Mouse (Mus musculus) gastrocnemius, postnatal 14 days (tissue): Measurements from ENCODE around the gene Col5a2. TPM values are rescaled to one million over a fixed set of nuclear protein-coding genes. Genes with fewer than 3 reads are reported as not detected.
A peak's percentile ranks its signal among the peaks of the same experiment; 100 is the strongest.
"Not testable (repeated sequence)": the region's sequence is repeated elsewhere in the genome, so short reads cannot be mapped to it uniquely, and the experiment has no call there.

Experiments
- DNase-seq: peaks from one replicate; pipeline ENCODE4 v3.0.0; 2021; ENCODE audit warnings: mixed read lengths
- intact Hi-C: fragments of 180-260 bp; cut with DNase I; formaldehyde crosslinking; loops from one replicate; pipeline ENCODE4 v1.15.1; 2025; ENCODE audit warnings: low total_unique reads
- long read RNA-seq, 2 experiments: library from polyadenylated mRNA; stranded (forward); transcript quantifications; one replicate each; pipeline ENCODE4 v2.0.0; 2021
- total RNA-seq, 2 experiments: library from RNA; stranded (reverse); gene quantifications; 2 replicates each; pipeline ENCODE4 v1.2.3; 2021

Col5a2 gene
- total RNA-seq = 100 to 1,000 TPM; 103 to 124 TPM
- long read RNA-seq, experiment 1, full-length matches to known transcripts = 20 of 62 reads
- long read RNA-seq, experiment 1, partial matches to known transcripts = 39 of 62 reads
- long read RNA-seq, experiment 1, other reads (novel, unspliced or antisense) = 3 of 62 reads
- long read RNA-seq, experiment 2, full-length matches to known transcripts = 22 of 76 reads
- long read RNA-seq, experiment 2, partial matches to known transcripts = 51 of 76 reads
- long read RNA-seq, experiment 2, other reads (novel, unspliced or antisense) = 3 of 76 reads

- intact Hi-C loops = no loop called here
- peak; percentile 69 for DNase-seq
These were observed at the start of gene Col5a2 for GRCm38 (mm10) chr1:45502865-45503332. Gene Col5a2 (minus strand): TSS chr1:45503282.

GRCm38 (mm10) chr1:45550531-45550930 lies 47.4 kb upstream of the Col5a2 start:
- no peak for DNase-seq
- intact Hi-C loops = no loop called here

GRCm38 (mm10) chr1:45541888-45542287 lies 38.8 kb upstream of the Col5a2 start:
- intact Hi-C loops = no loop called here
- no peak for DNase-seq

- no peak for DNase-seq
These were observed 38.1 kb upstream of the Col5a2 start for GRCm38 (mm10) chr1:45541161-45541560.

DNA sequence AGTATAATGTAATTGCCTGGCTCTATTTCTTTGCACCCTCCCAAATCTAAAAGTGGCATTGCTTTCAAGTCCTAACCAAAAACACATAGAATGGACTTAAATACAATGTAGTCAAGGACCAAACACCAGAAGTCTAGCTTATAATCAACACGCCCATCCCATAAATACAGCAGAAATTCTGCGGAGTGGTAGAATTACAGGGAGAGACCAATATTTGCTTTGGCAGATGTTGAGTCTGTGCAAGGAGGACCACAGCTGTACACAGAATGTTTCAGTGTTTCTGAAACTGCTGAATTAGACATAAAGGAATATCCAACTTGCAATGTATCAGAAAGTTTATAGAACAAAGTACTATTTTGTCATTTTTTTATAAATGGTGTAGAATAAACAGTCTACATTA lies 28.4 kb upstream of the Col5a2 start:
- intact Hi-C loops = no loop called here
- DNase-seq = no peak

More at GRCm38 (mm10) chr1:45541161-45541560, 38.1 kb upstream of the Col5a2 start:
- intact Hi-C loops = no loop called here

DNA sequence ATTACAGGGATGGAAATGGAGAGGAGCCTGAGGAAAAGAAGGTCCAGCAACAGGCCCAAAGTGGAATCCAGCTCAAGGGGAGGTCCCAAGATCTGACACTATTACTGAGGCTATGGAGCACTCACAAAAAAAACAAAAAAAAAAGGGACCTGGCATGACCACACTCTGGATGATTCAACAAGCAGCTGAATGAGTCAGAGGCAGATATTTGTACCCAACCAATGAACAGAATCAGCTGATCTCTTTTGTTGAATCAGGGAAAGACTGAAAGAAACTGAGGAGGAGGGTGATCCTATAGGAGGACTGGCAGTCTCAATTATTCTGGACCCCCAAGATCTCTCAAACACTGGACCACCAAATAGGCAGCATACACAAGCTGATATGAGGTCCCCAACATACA lies 24.4 kb upstream of the Col5a2 start:
- DNase-seq, intact Hi-C loops: not testable (repeated sequence)

GRCm38 (mm10) chr1:45523601-45524000 lies 20.5 kb upstream of the Col5a2 start:
- intact Hi-C loops = no loop called here
- no peak for DNase-seq

GRCm38 (mm10) chr1:45521486-45521885 lies 18.4 kb upstream of the Col5a2 start:
- no peak for DNase-seq
- intact Hi-C loops = no loop called here

DNA sequence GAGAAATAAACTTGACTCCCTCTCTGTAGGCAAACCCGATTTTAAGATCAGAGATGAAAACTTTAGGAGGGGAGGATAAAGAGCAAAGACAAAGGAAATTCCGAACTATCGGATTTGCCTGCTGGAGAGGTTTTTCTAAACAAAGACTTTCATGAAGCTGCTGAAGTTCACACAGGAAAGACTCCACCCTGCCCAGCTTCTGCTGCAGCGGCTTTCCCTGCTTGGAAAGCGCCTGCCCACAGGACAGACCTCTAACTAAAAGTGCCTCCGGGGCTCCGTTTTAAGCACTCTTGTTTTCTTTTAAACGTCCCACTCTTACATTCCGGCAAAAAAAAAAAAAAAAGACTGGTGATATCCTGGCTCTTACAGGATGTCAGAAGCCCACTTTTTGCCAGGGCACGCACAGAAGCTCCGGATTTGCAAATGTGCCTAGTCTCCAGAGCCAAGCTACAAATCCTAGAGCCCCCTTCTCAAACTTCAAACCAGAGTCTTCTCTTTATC lies 791 bp downstream of the Col5a2 start:
- intact Hi-C loops = no loop called here
- DNase-seq = peak; percentile 27

GRCm38 (mm10) chr1:45501437-45501836 lies 1.6 kb downstream of the Col5a2 start:
- intact Hi-C loops = no loop called here
- DNase-seq = no peak

DNA sequence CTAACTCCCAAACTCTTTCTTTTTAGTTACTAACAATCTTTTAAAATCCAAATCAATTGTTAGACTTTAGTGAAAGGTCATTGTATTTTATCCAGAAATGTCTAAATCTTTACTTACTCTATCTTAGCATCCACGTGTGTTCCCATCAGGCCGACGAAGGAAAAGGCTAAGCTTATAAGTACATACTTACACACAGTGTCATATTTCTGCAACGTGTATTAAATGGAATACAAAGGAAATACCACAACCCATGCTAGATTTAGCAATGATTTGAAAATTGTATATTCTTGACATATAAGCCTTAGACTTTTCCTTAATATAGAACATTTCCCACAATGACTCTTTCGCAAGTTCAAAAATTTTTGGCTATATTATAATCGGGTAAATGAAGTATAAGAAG lies 2.6 kb downstream of the Col5a2 start:
- intact Hi-C loops = no loop called here

GRCm38 (mm10) chr1:45495025-45495424 lies 8.1 kb downstream of the Col5a2 start:
- intact Hi-C loops = no loop called here
- DNase-seq = no peak

More for the DNA sequence above, 2.6 kb downstream of the Col5a2 start:
- no peak for DNase-seq

DNA sequence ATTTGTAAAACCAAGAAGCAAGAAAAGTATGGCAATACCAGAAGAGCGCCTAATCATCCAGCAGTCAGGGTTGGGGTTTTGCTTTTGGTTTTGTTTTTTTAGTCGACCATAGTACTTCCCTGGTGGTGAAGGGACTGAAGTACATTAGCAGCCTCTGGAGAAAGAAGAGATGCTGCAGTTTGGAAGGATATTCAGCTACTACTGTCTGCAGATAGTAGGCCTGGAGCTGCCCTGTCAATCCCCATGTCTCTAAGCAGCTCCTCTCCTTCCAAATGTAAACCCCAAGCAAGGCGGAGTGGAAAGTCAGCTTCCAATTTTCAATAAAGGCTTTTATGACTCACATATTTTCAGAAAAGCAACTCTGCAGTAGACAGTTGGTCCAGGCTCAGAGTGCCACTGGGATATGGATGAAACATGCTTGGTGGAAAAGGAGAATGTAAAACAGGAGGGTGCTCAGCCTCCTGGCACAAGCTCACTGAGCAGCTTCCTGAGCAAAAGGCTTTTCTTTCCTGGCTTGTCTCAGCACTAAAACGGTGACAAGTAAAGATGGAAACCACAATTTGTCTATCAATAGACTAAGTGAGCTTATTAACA lies 10.9 kb downstream of the Col5a2 start:
- intact Hi-C loops = no loop called here
- DNase-seq = no peak

GRCm38 (mm10) chr1:45490451-45490850 lies 12.6 kb downstream of the Col5a2 start:
- no peak for DNase-seq
- intact Hi-C loops = no loop called here

GRCm38 (mm10) chr1:45488291-45488690 lies 14.8 kb downstream of the Col5a2 start:
- intact Hi-C loops = no loop called here

DNA sequence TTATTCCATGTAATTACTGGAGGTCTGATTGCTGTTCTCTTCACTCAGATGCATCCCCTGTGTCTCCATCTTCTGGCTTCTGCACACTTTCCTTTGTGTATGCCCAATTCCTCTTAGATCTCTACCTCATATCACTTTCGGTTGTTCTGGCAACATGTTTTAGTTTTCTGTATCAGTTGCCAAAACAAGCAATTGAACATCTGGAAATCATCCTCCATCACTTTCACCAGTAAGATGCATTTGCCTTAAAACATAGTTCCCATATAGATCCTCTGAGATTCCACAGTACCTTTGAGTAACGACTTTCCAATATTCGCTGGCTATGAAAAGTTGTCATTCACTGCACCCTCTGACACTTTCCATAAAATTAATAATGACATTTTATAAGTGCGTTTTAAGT lies 20.1 kb downstream of the Col5a2 start:
- intact Hi-C loops = no loop called here

More at GRCm38 (mm10) chr1:45488291-45488690, 14.8 kb downstream of the Col5a2 start:
- DNase-seq = no peak

GRCm38 (mm10) chr1:45481876-45482275 lies 21.2 kb downstream of the Col5a2 start:
- DNase-seq = no peak
- intact Hi-C loops = no loop called here

More for the DNA sequence above, 20.1 kb downstream of the Col5a2 start:
- DNase-seq = no peak

DNA sequence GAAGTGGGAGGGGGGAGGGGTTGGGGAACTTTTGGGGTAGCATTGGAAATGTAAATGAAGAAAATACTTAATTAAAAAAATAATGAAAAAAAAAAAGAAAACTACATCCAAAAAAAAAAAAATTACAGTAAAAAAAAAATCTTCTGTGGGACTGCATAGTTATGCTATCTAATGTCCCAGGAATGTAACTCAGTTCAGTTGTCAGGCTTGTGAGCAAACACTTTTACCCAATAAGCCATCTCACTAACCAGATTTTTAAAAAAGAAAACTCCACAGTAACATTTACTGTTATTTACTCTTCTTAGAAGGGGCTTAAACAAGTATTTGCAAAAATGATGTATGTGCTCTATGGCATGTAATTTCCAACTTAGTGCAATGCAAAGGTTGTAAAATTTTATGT lies 24.0 kb downstream of the Col5a2 start:
- no peak for DNase-seq
- intact Hi-C loops = no loop called here

GRCm38 (mm10) chr1:45472751-45473150 lies 30.3 kb downstream of the Col5a2 start:
- DNase-seq = peak; percentile 29
- intact Hi-C loops = no loop called here

GRCm38 (mm10) chr1:45460767-45461166 lies 42.3 kb downstream of the Col5a2 start:
- no peak for DNase-seq
- intact Hi-C loops = no loop called here

GRCm38 (mm10) chr1:45455763-45456162 lies 47.3 kb downstream of the Col5a2 start:
- intact Hi-C loops = no loop called here
- no peak for DNase-seq
